Mouse (Mus musculus) limb, embryonic 14.5 days (tissue): ENCODE data around the gene Mbnl1. TPM values are rescaled to one million over a fixed set of nuclear protein-coding genes. Genes with fewer than 3 reads are reported as not detected.

Experiments used
- ATAC-seq: fragments of 200-750 bp; cut with Nextera tagmentation; 2 replicates; pipeline ENCODE4 v1.8.0; 2017; ENCODE audit warnings: low read depth, moderate number of reproducible peaks, moderate TSS enrichment; ENCODE audit not compliant: low FRiP score
- DNase-seq: peaks from one replicate; pipeline ENCODE4 v3.0.0-alpha.2; 2015; ENCODE audit warnings: low spot score
- H3K27ac ChIP-seq: fragments of 300-500 bp; sonication (generic); replicated peaks from 2 replicates; pipeline ENCODE4 v1.5.1; 2014; ENCODE audit warnings: low read depth, mild to moderate bottlenecking, low read length, moderate library complexity, mixed read lengths
- H3K27me3 ChIP-seq: fragments of 300-500 bp; sonication (generic); 2 replicates; pipeline ENCODE4 v1.6.1; 2014; ENCODE audit warnings: low read length, mixed read lengths; ENCODE audit not compliant: control insufficient read depth, insufficient read depth
- H3K36me3 ChIP-seq: fragments of 300-500 bp; sonication (generic); 2 replicates; pipeline ENCODE4 v1.6.1; 2014; ENCODE audit warnings: mild to moderate bottlenecking, low read length, moderate library complexity, mixed read lengths; ENCODE audit not compliant: control insufficient read depth, insufficient read depth
- H3K4me1 ChIP-seq: fragments of 300-500 bp; sonication (generic); 2 replicates; pipeline ENCODE4 v1.6.1; 2014; ENCODE audit warnings: antibody characterized with exemption, low read length, mixed read lengths; ENCODE audit not compliant: control insufficient read depth, insufficient read depth
- H3K4me2 ChIP-seq: fragments of 300-500 bp; sonication (generic); replicated peaks from 2 replicates; pipeline ENCODE4 v1.6.1; 2014; ENCODE audit warnings: low read depth, mild to moderate bottlenecking, low read length, moderate library complexity; ENCODE audit not compliant: severe bottlenecking
- H3K4me3 ChIP-seq: fragments of 300-500 bp; sonication (generic); replicated peaks from 2 replicates; pipeline ENCODE4 v1.5.1; 2014; ENCODE audit warnings: low read length
- H3K9ac ChIP-seq: fragments of 300-500 bp; sonication (generic); 2 replicates; pipeline ENCODE4 v1.6.1; 2014; ENCODE audit warnings: mild to moderate bottlenecking, low read depth, low read length, moderate library complexity; ENCODE audit not compliant: severe bottlenecking
- H3K9me3 ChIP-seq: fragments of 300-500 bp; sonication (generic); 2 replicates; pipeline ENCODE4 v1.6.1; 2016; ENCODE audit warnings: low read length; ENCODE audit not compliant: control insufficient read depth
- POLR2A ChIP-seq: fragments of 200-500 bp; IDR thresholded peaks from 2 replicates; pipeline ENCODE4 v1.8.0; 2012; ENCODE audit warnings: inconsistent platforms, mild to moderate bottlenecking, moderate library complexity, borderline replicate concordance; ENCODE audit not compliant: insufficient read depth, insufficient read length; ENCODE audit errors: extremely low read depth
- WGBS: fragments of 180-500 bp; shearing (Covaris S2); extraction: QIAGEN DNeasy Blood & Tissue Kit; methylation state at CpG from one replicate; pipeline ENCODE4 v1.1.7; 2014; 5-methylcytosine and 5-hydroxymethylcytosine counted together
- polyA plus RNA-seq, 2 experiments: library from polyadenylated mRNA; depleted of rRNA in 1 of 2; stranded (reverse) in 1 of 2; unstranded in 1 of 2; fragments of >200 nt; fragmentation: Nextera tagmentation in 1 of 2; extraction: Ambion mirVana in 1 of 2; gene quantifications; 2 replicates each; pipeline versions ENCODE4 v1.2.1 to v1.2.3; 2012 to 2014

Mbnl1 gene
- polyA plus RNA-seq, 2 experiments = 40.2 to 124 TPM

- Histone ChIP-seq H3K9ac (no peak overlapping the region), H3K27ac (no peak overlapping the region), H3K4me1 (no peaks in the 10 kb centered on the region), H3K4me3 (no peak overlapping the region), H3K36me3 (no peaks in the 10 kb centered on the region), H3K27me3 (no peaks in the 10 kb centered on the region), H3K4me2 (no peak overlapping the region), H3K9me3 (no peaks in the 10 kb centered on the region)
- no peak for DNase-seq
- WGBS = 92% methylated on average over 3 of the region's 3 CpGs
- ATAC-seq = no peak
- no peak for TF ChIP-seq POLR2A
These were observed 2.0 kb downstream of the Mbnl1 start for GRCm38 (mm10) chr3:60474654-60474972.

- no peak overlapping the region for H3K27ac ChIP-seq
- H3K27me3 ChIP-seq = no peaks in the 10 kb centered on the region
- ATAC-seq (no peak), DNase-seq (no peak)
- H3K9me3 ChIP-seq = no peaks in the 10 kb centered on the region
- no peak overlapping the region for H3K4me3 ChIP-seq
- no peaks in the 10 kb centered on the region for H3K36me3 ChIP-seq
- no peak overlapping the region for H3K9ac ChIP-seq
- no peak for TF ChIP-seq POLR2A
- H3K4me2 ChIP-seq = no peak overlapping the region
- no peaks in the 10 kb centered on the region for H3K4me1 ChIP-seq
- WGBS = 89% methylated on average over 2 of the region's 2 CpGs
These were observed 2.4 kb downstream of the Mbnl1 start for GRCm38 (mm10) chr3:60475055-60475454.

GRCm38 (mm10) chr3:60476751-60477255, 4.2 kb downstream of the Mbnl1 start:
- ATAC-seq (no peak), DNase-seq (no peak)
- no peaks in the 10 kb centered on the region for H3K36me3 ChIP-seq
- no peaks in the 10 kb centered on the region for H3K27me3 ChIP-seq
- 85% methylated on average over 6 of the region's 6 CpGs for WGBS
- no peak for TF ChIP-seq POLR2A
- H3K27ac ChIP-seq = no peak overlapping the region
- no peaks in the 10 kb centered on the region for H3K9me3 ChIP-seq
- no peaks in the 10 kb centered on the region for H3K4me1 ChIP-seq
- H3K4me3 ChIP-seq = no peak overlapping the region
- no peak overlapping the region for H3K9ac ChIP-seq
- no peak overlapping the region for H3K4me2 ChIP-seq

- Histone ChIP-seq H3K36me3 (no peaks in the 10 kb centered on the region), H3K4me2 (no peak overlapping the region), H3K9me3 (no peaks in the 10 kb centered on the region), H3K27ac (no peak overlapping the region), H3K4me3 (no peak overlapping the region), H3K4me1 (no peaks in the 10 kb centered on the region), H3K9ac (no peak overlapping the region), H3K27me3 (no peaks in the 10 kb centered on the region)
- no peak for TF ChIP-seq POLR2A
- no peak for ATAC-seq
- WGBS = 36% methylated on average over 2 of the region's 2 CpGs
- DNase-seq = no peak
These were observed 5.8 kb downstream of the Mbnl1 start for GRCm38 (mm10) chr3:60478433-60478832.

GRCm38 (mm10) chr3:60480716-60481115, 8.1 kb downstream of the Mbnl1 start:
- Histone ChIP-seq H3K36me3 (no peaks in the 10 kb centered on the region), H3K9me3 (no peaks in the 10 kb centered on the region), H3K27me3 (no peaks in the 10 kb centered on the region), H3K4me2 (no peak overlapping the region), H3K9ac (no peak overlapping the region), H3K4me3 (no peak overlapping the region), H3K27ac (no peak overlapping the region), H3K4me1 (peaks cover 11% of the 10 kb centered on the region)
- DNase-seq = no peak
- no peak for ATAC-seq
- WGBS = 90% methylated on average over 2 of the region's 2 CpGs
- no peak for TF ChIP-seq POLR2A
